Mouse (Mus musculus) myocyte (in vitro differentiated cells): ENCODE measurements around the gene Asb3.

Experiments
- CEBPB ChIP-seq: IDR thresholded peaks from 2 replicates; pipeline ENCODE4 v1.6.1; 2011; ENCODE audit warnings: mild to moderate bottlenecking, moderate library complexity; ENCODE audit not compliant: poor library complexity, insufficient read depth, severe bottlenecking
- E2F4 ChIP-seq: IDR thresholded peaks from one replicate; pipeline ENCODE4 v1.6.1; 2011; ENCODE audit warnings: mild to moderate bottlenecking, control low read depth, moderate library complexity; ENCODE audit not compliant: insufficient read depth
- MYOG ChIP-seq, 3 experiments: IDR thresholded peaks; one replicate each; pipeline ENCODE4 v1.6.1; 2011; ENCODE audit warnings: control low read depth in 2 of 3, low read depth in 2 of 3, mild to moderate bottlenecking in 2 of 3; ENCODE audit not compliant: insufficient read length in 2 of 3, control insufficient read depth in 1 of 3, insufficient read depth in 1 of 3
- POLR2A ChIP-seq: IDR thresholded peaks from one replicate; pipeline ENCODE4 v1.6.1; 2011; ENCODE audit warnings: low read depth, mild to moderate bottlenecking, control low read depth, moderate library complexity; ENCODE audit not compliant: insufficient read length
- POLR2AphosphoS2 ChIP-seq: IDR thresholded peaks from one replicate; pipeline ENCODE4 v1.6.1; 2011; ENCODE audit warnings: low read depth, control low read depth; ENCODE audit not compliant: insufficient read length
- REST ChIP-seq: IDR thresholded peaks from one replicate; pipeline ENCODE4 v1.6.1; 2011; ENCODE audit warnings: mild to moderate bottlenecking, control low read depth, moderate library complexity; ENCODE audit not compliant: insufficient read depth, insufficient read length

GRCm38 (mm10) chr11:31089973-31090372 lies 204.8 kb downstream of the Asb3 start:
- no peak for TF ChIP-seq REST
- TF ChIP-seq POLR2A, result no peak
- TF ChIP-seq CEBPB, result no peak
- no peak for TF ChIP-seq POLR2AphosphoS2
- no peak for TF ChIP-seq E2F4
- no peak for TF ChIP-seq MYOG (IDR thresholded peaks at IDR 0.05; ENCODE audit: control insufficient read depth in 1 of 3, insufficient read depth in 1 of 3, insufficient read length in 2 of 3, low read depth in 2 of 3)
